Mouse (Mus musculus): ENCODE data around the gene Unc13c. TPM values are rescaled to one million over a fixed set of nuclear protein-coding genes. Genes with fewer than 3 reads are reported as not detected.

Gene Unc13c
- total RNA-seq, 1 experiment from 2014 or later = 2.6 TPM

GRCm38 (mm10) chr9:73625171-73625570 lies 343.6 kb downstream of the Unc13c start:
- no peak for DNase-seq

GRCm38 (mm10) chr9:73612896-73613295 lies 355.9 kb downstream of the Unc13c start:
- no peak for DNase-seq

- no peak for DNase-seq
Measured at GRCm38 (mm10) chr9:73603921-73604320, 364.8 kb downstream of the Unc13c start.

- no peak for DNase-seq
Measured at GRCm38 (mm10) chr9:73565558-73565957, 403.2 kb downstream of the Unc13c start.

GRCm38 (mm10) chr9:73560037-73560436 lies 408.7 kb downstream of the Unc13c start:
- peak; percentile 77 for DNase-seq

GRCm38 (mm10) chr9:73557805-73558204 lies 411.0 kb downstream of the Unc13c start:
- peak; percentile 67 for DNase-seq

- DNase-seq = no peak
Measured at GRCm38 (mm10) chr9:73555354-73555753, 413.4 kb downstream of the Unc13c start.

GRCm38 (mm10) chr9:73472568-73472967 lies 496.2 kb downstream of the Unc13c start:
- no peak for DNase-seq

- no peak for DNase-seq
Measured at GRCm38 (mm10) chr9:73462027-73462426, 506.7 kb downstream of the Unc13c start.

- DNase-seq = no peak
Measured at GRCm38 (mm10) chr9:73450009-73450408, 518.8 kb downstream of the Unc13c start.

- no peak for DNase-seq
Measured at GRCm38 (mm10) chr9:73449216-73449615, 519.5 kb downstream of the Unc13c start.

GRCm38 (mm10) chr9:73431925-73432324 lies 536.8 kb downstream of the Unc13c start:
- no peak for DNase-seq

Other genes starting within 250 kb of the Unc13c start
- not detected in 2 replicates for gene Wdr72, start 141.4 kb upstream of the Unc13c start, total RNA-seq (2021)